Mouse (Mus musculus) kidney, adult 2 months (tissue): ENCODE measurements around the gene Tnip3.

Experiments
- CTCF ChIP-seq: fragments of 200-500 bp; conservative IDR thresholded peaks from 2 replicates; pipeline ENCODE4 v1.5.1; 2011; ENCODE audit warnings: low read depth, mild to moderate bottlenecking, control low read depth, low read length, moderate library complexity, mixed read lengths; ENCODE audit not compliant: insufficient read depth, insufficient read length
- POLR2A ChIP-seq: fragments of 200-500 bp; IDR thresholded peaks from one replicate; pipeline ENCODE4 v1.6.1; 2011; ENCODE audit warnings: low read depth, low read length, control low read depth

DNA sequence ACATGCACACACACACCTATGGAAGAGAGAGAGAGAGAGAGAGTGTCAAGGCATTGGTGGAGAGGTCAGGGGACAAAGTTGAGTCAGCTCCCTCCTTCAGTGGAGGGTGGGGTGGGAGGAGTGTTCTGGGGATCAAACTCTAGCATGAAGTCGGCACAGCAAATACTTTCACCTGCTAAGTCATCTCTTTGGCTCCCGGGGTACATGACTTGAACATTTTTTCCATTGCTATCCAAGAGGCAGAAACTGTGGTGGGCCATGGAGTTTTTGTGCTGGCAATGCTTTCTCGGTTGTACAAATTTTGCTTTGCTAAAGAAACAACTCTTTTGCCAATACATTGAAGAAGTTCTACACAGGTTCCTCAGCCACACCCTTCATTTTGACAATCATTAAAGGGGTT lies 13.8 kb downstream of the Tnip3 start:
- TF ChIP-seq POLR2A (no peak), CTCF (no peak)
